Mouse (Mus musculus) heart, embryonic 14.5 days (tissue): Measurements from ENCODE around the gene Spo11. TPM values are rescaled to one million over a fixed set of nuclear protein-coding genes. Genes with fewer than 3 reads are reported as not detected.
A peak's percentile ranks its signal among the peaks of the same experiment; 100 is the strongest.

Experiments used
- ATAC-seq: fragments of 200-750 bp; cut with Nextera tagmentation; 2 replicates; pipeline ENCODE4 v1.8.0; 2017; ENCODE audit warnings: low read depth, moderate TSS enrichment; ENCODE audit not compliant: insufficient number of reproducible peaks, insufficient read depth, low FRiP score
- H3K27ac ChIP-seq, 2 experiments: fragments of 200-500 bp in 1 of 2; fragments of 300-500 bp in 1 of 2; sonication (generic) in 1 of 2; replicated peaks in 1 of 2; 2 replicates each; pipeline ENCODE4 v1.5.1; 2012 to 2014; ENCODE audit warnings: low read depth in 2 of 2, low read length in 2 of 2, control low read depth in 1 of 2, mild to moderate bottlenecking in 1 of 2, mixed read lengths in 1 of 2; ENCODE audit not compliant: control insufficient read depth in 1 of 2, insufficient read depth in 1 of 2
- H3K27me3 ChIP-seq: fragments of 300-500 bp; sonication (generic); 2 replicates; pipeline ENCODE4 v1.6.1; 2014; ENCODE audit warnings: mild to moderate bottlenecking, low read length, control low read depth; ENCODE audit not compliant: control insufficient read depth, insufficient read depth
- H3K36me3 ChIP-seq: fragments of 300-500 bp; sonication (generic); 2 replicates; pipeline ENCODE4 v1.6.1; 2014; ENCODE audit warnings: mild to moderate bottlenecking, control low read depth, low read length, mixed read lengths; ENCODE audit not compliant: control insufficient read depth, insufficient read depth
- H3K4me1 ChIP-seq, 2 experiments: fragments of 200-500 bp in 1 of 2; fragments of 300-500 bp in 1 of 2; sonication (generic) in 1 of 2; 2 replicates each; pipeline ENCODE4 v1.6.1; 2012 to 2014; ENCODE audit warnings: low read length in 2 of 2, control low read depth in 1 of 2, mixed read lengths in 1 of 2; ENCODE audit not compliant: control insufficient read depth in 2 of 2, insufficient read depth in 2 of 2
- H3K4me2 ChIP-seq: fragments of 300-500 bp; sonication (generic); 2 replicates; pipeline ENCODE4 v1.6.1; 2014; ENCODE audit warnings: mild to moderate bottlenecking, low read length
- H3K4me3 ChIP-seq, 2 experiments: fragments of 200-500 bp in 1 of 2; fragments of 300-500 bp in 1 of 2; sonication (generic) in 1 of 2; 2 replicates each; pipeline ENCODE4 v1.5.1; 2012 to 2014; ENCODE audit warnings: low read length in 2 of 2, mild to moderate bottlenecking in 2 of 2, control low read depth in 1 of 2, low read depth in 1 of 2, moderate library complexity in 1 of 2; ENCODE audit not compliant: control insufficient read depth in 1 of 2, insufficient read depth in 1 of 2
- H3K9ac ChIP-seq: fragments of 300-500 bp; sonication (generic); 2 replicates; pipeline ENCODE4 v1.6.1; 2014; ENCODE audit warnings: mild to moderate bottlenecking, low read length
- H3K9me3 ChIP-seq: fragments of 300-500 bp; sonication (generic); 2 replicates; pipeline ENCODE4 v1.6.1; 2016; ENCODE audit warnings: low read length, control low read depth; ENCODE audit not compliant: control insufficient read depth
- WGBS: fragments of 180-500 bp; shearing (Covaris S2); extraction: QIAGEN DNeasy Blood & Tissue Kit; methylation state at CpG from one replicate; pipeline ENCODE4 v1.1.7; 2014; 5-methylcytosine and 5-hydroxymethylcytosine counted together
- polyA plus RNA-seq: library from polyadenylated mRNA; unstranded; fragments of >200 nt; fragmentation: Nextera tagmentation; extraction: Ambion mirVana; gene quantifications from 2 replicates; pipeline ENCODE4 v1.2.1, GENCODE M21; 2014

Gene Spo11
- polyA plus RNA-seq, 1 experiment from 2014 or later: not detected

GRCm38 (mm10) chr2:172975159-172975558 lies 2.3 kb upstream of the Spo11 start:
- Histone ChIP-seq H3K4me1 (peaks cover 10 to 11% of the 10 kb centered on the region in 2 experiments), H3K9ac (no peak overlapping the region), H3K4me2 (no peak overlapping the region), H3K4me3 (no peak overlapping the region), H3K9me3 (no peaks in the 10 kb centered on the region), H3K27ac (no peak overlapping the region), H3K36me3 (no peaks in the 10 kb centered on the region), H3K27me3 (no peaks in the 10 kb centered on the region)
- 0 out of 2 replicates have a peak, but pooled peaks have one; percentile 23 for ATAC-seq
- WGBS: 57% methylated on average over 6 of the region's 6 CpGs

GRCm38 (mm10) chr2:172976661-172977238 lies 750 bp upstream of the Spo11 start:
- 33% methylated on average over 7 of the region's 7 CpGs for WGBS
- H3K27me3 ChIP-seq: no peaks in the 10 kb centered on the region
- H3K4me3 ChIP-seq: no peak overlapping the region
- no peak overlapping the region; the same call in 1 of the 2 replicates for H3K9ac ChIP-seq
- peaks cover 10 to 11% of the 10 kb centered on the region in 2 experiments for H3K4me1 ChIP-seq
- no peak for ATAC-seq
- H3K4me2 ChIP-seq: peak overlapping the region; percentile 42; the same call in 1 of the 2 replicates
- no peak overlapping the region for H3K27ac ChIP-seq
- no peaks in the 10 kb centered on the region for H3K36me3 ChIP-seq
- H3K9me3 ChIP-seq: no peaks in the 10 kb centered on the region

GRCm38 (mm10) chr2:172978131-172978633 lies 682 bp downstream of the Spo11 start:
- Histone ChIP-seq H3K9me3 (no peaks in the 10 kb centered on the region), H3K27me3 (no peaks in the 10 kb centered on the region), H3K9ac (no peak overlapping the region), H3K4me2 (no peak overlapping the region), H3K4me1 (peaks cover 10 to 16% of the 10 kb centered on the region in 2 experiments), H3K36me3 (no peaks in the 10 kb centered on the region), H3K27ac (no peak overlapping the region), H3K4me3 (no peak overlapping the region)
- WGBS: 58% methylated on average over 4 of the region's 4 CpGs
- ATAC-seq: no peak

GRCm38 (mm10) chr2:172979666-172980345 lies 2.3 kb downstream of the Spo11 start:
- Histone ChIP-seq H3K27me3 (no peaks in the 10 kb centered on the region), H3K4me1 (peaks cover 10 to 19% of the 10 kb centered on the region in 2 experiments), H3K9ac (no peak overlapping the region), H3K4me2 (no peak overlapping the region), H3K4me3 (no peak overlapping the region), H3K36me3 (no peaks in the 10 kb centered on the region), H3K9me3 (no peaks in the 10 kb centered on the region), H3K27ac (no peak overlapping the region)
- no peak for ATAC-seq
- WGBS: 92% methylated on average over 41 of the region's 43 CpGs

GRCm38 (mm10) chr2:172982776-172983561 lies 5.5 kb downstream of the Spo11 start:
- Histone ChIP-seq H3K9ac (peak overlapping the region; percentile 44), H3K36me3 (no peaks in the 10 kb centered on the region), H3K27ac (peak overlapping the region in 1 of 2 experiments; percentile 37; a peak in 1 of 4 replicates), H3K9me3 (no peaks in the 10 kb centered on the region), H3K4me1 (peaks cover 0 to 10% of the 10 kb centered on the region in 2 experiments; a peak in 3 of 4 replicates), H3K4me3 (no peak overlapping the region), H3K4me2 (no peak overlapping the region; the same call in 1 of the 2 replicates), H3K27me3 (no peaks in the 10 kb centered on the region)
- no peak for ATAC-seq
- WGBS: 19% methylated on average over 9 of the region's 9 CpGs

GRCm38 (mm10) chr2:172990161-172990560 lies 12.7 kb downstream of the Spo11 start:
- H3K9ac ChIP-seq: no peak overlapping the region
- H3K36me3 ChIP-seq: no peaks in the 10 kb centered on the region
- H3K9me3 ChIP-seq: no peaks in the 10 kb centered on the region
- H3K4me1 ChIP-seq: no peaks in the 10 kb centered on the region
- WGBS: 66% methylated on average over 6 of the region's 6 CpGs
- H3K27ac ChIP-seq: no peak overlapping the region
- ATAC-seq: no peak
- H3K4me2 ChIP-seq: no peak overlapping the region
- no peaks in the 10 kb centered on the region for H3K27me3 ChIP-seq
- H3K4me3 ChIP-seq: no peak overlapping the region

GRCm38 (mm10) chr2:172996207-172996606 lies 18.7 kb downstream of the Spo11 start:
- Histone ChIP-seq H3K4me3 (no peak overlapping the region), H3K36me3 (no peaks in the 10 kb centered on the region), H3K9ac (no peak overlapping the region), H3K4me1 (peaks cover 4 to 6% of the 10 kb centered on the region in 2 experiments; a peak in 3 of 4 replicates), H3K4me2 (no peak overlapping the region), H3K27ac (no peak overlapping the region), H3K9me3 (no peaks in the 10 kb centered on the region), H3K27me3 (no peaks in the 10 kb centered on the region)
- ATAC-seq: no peak
- 11% methylated on average over 4 of the region's 4 CpGs for WGBS
